Mouse (Mus musculus) adrenal gland, adult 8-10 months (tissue): Measurements from ENCODE around the gene Gm8247. TPM values are rescaled to one million over a fixed set of nuclear protein-coding genes. Genes with fewer than 3 reads are reported as not detected.
"Not testable (repeated sequence)": the region's sequence is repeated elsewhere in the genome, so short reads cannot be mapped to it uniquely, and the experiment has no call there.

Source experiments
- DNase-seq: peaks from one replicate; pipeline ENCODE4 v3.0.0; 2022
- total RNA-seq, 4 experiments: library from RNA; stranded (reverse); gene quantifications; 2 replicates each; pipeline ENCODE4 v1.2.4; 2022

The Gm8247 gene
- not detected for total RNA-seq

- not testable (repeated sequence) for DNase-seq
These were observed at the start of gene Gm8247 for GRCm38 (mm10) chr14:44582853-44583252. Gene Gm8247 (plus strand): TSS chr14:44583153.

GRCm38 (mm10) chr14:44547961-44548360 is 35.0 kb upstream of the Gm8247 start:
- DNase-seq: peak; percentile 49

- not testable (repeated sequence) for DNase-seq
These were observed 8.8 kb downstream of the Gm8247 start for GRCm38 (mm10) chr14:44591765-44592164.

- not testable (repeated sequence) for DNase-seq
These were observed 44.8 kb downstream of the Gm8247 start, which contains the start of gene Gm5624 for GRCm38 (mm10) chr14:44627737-44628136. Gene Gm5624 (minus strand): TSS chr14:44627938.

Other genes with a start within 250 kb of the Gm8247 start
- not detected for gene Gm5930, start 244.6 kb upstream of the Gm8247 start, total RNA-seq
- gene Gm8229, start 217.8 kb upstream of the Gm8247 start, total RNA-seq: not detected
- gene Gm3371, start 172.5 kb upstream of the Gm8247 start, total RNA-seq: not detected
- not detected for gene Gm8232, start 149.5 kb upstream of the Gm8247 start, total RNA-seq
- gene BC061237, start 90.7 kb upstream of the Gm8247 start, total RNA-seq: not detected
- gene Gm17093, start 64.9 kb upstream of the Gm8247 start, total RNA-seq: not detected
- gene Gm5624, start 44.8 kb downstream of the Gm8247 start, total RNA-seq: not detected
- not detected for gene Gm8257, start 123.3 kb downstream of the Gm8247 start, total RNA-seq
- gene Gm8267, start 167.2 kb downstream of the Gm8247 start, total RNA-seq: not detected